Mouse (Mus musculus): ENCODE data around the gene Idua.

GRCm38 (mm10) chr5:108668387-108668932 is 8.3 kb downstream of the Idua start:
- TF ChIP-seq CTCF (IDR thresholded peaks at IDR 0.05; ENCODE audit: borderline replicate concordance, control insufficient read depth, extremely low read depth, insufficient read depth, low read length, poor library complexity), result no peak
- TF ChIP-seq POLR2A (IDR thresholded peaks at IDR 0.05; ENCODE audit: control insufficient read depth, extremely low read depth, insufficient read depth, low read length, poor library complexity), result no peak

Data from thymus, adult 2 months (tissue).